ENCODE assay signal across 15 mouse cellular contexts in genomic region chr1:23912988-23913387, GRCm38 (mm10).
"Had no signal": no experiment of that assay in that cellular context is flagged by ENCODE, and none has a peak within 500 bp of the region (broad histone marks: within the 10 kb centered on the region; RNA-seq: fewer than 3 reads in every experiment).

No protein-coding gene starts in this region.

- H3K4me1 ChIP-seq: midbrain, embryonic 10.5 days; midbrain, embryonic 15.5 days; stomach, embryonic 15.5 days had no signal

- H3K36me3 ChIP-seq: limb, embryonic 12.5 days; midbrain, embryonic 15.5 days; stomach, embryonic 15.5 days had no signal

- H3K9me3 ChIP-seq: limb, embryonic 12.5 days; midbrain, embryonic 15.5 days; stomach, embryonic 15.5 days had no signal

- H3K9ac ChIP-seq: limb, embryonic 12.5 days; liver, embryonic 14.5 days; midbrain, embryonic 15.5 days; stomach, embryonic 15.5 days had no signal

- H3K27ac ChIP-seq: kidney, postnatal 0 days; layer of hippocampus, adult 2 months; limb, embryonic 12.5 days; liver, embryonic 14.5 days; midbrain, embryonic 10.5 days; midbrain, embryonic 15.5 days; stomach, embryonic 15.5 days had no signal

- ATAC-seq: intestine, embryonic 16.5 days; midbrain, embryonic 15.5 days had no signal

- H3K4me2 ChIP-seq: limb, embryonic 12.5 days; midbrain, embryonic 15.5 days; stomach, embryonic 15.5 days had no signal

- H3K4me3 ChIP-seq: layer of hippocampus, adult 2 months; limb, embryonic 12.5 days; midbrain, embryonic 10.5 days; midbrain, embryonic 15.5 days; stomach, embryonic 15.5 days had no signal

- H3K27me3 ChIP-seq: limb, embryonic 12.5 days; midbrain, embryonic 15.5 days; stomach, embryonic 15.5 days had no signal

- DNase-seq: kidney, adult 9 months; kidney, postnatal 36 days; lung, adult 18-20 months; lung, postnatal 4 days; right cerebral cortex, postnatal 14 days; thymus, adult 2 months; thymus, postnatal 25 days had no signal
